Mouse (Mus musculus): ENCODE results near the gene Dnajc10. TPM values are rescaled to one million over a fixed set of nuclear protein-coding genes. Genes with fewer than 3 reads are reported as not detected.

The Dnajc10 gene
- polyA plus RNA-seq, 1 experiment from 2014 or later: 84.2 TPM

Other genes with a start within 250 kb of the Dnajc10 start
- gene Pde1a, start 186.0 kb upstream of the Dnajc10 start, polyA plus RNA-seq (2014; fragmentation: Nextera tagmentation; extraction: Ambion mirVana): 14.3 and 15.1 TPM in 2 replicates
- not detected in 2 replicates for gene Prdx6b, start 23.0 kb upstream of the Dnajc10 start, polyA plus RNA-seq (2014; fragmentation: Nextera tagmentation; extraction: Ambion mirVana)
- 22.3 and 23.5 TPM in 2 replicates for gene Frzb, start 132.2 kb downstream of the Dnajc10 start, polyA plus RNA-seq (2014; fragmentation: Nextera tagmentation; extraction: Ambion mirVana)

Measured in embryonic facial prominence, embryonic 14.5 days (tissue).